Mouse (Mus musculus): ENCODE measurements around the gene Btrc.
A peak's percentile ranks its signal among the peaks of the same experiment; 100 is the strongest.

Btrc gene

DNA sequence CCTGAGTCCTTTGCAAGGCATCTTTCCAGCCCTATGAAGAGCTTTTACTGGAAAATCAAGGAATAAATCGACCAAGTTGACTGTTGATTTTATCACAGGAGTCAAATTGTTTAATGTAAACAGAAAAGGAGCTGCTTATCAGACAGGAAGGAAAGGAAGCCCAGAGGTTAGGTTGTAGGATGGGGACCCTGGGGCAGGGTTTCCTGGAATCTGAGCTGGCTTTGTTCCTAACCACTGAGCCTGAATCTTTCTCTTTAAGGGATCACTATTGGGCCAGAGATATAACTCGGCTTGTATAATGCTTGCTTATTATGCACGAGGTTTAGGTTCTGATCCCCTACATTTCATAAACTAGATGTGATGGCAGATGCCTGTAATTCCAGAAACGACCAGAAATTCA, 64.6 kb downstream of the Btrc start:
- no peak for DNase-seq (ENCODE audit: extremely low read depth, low read depth)

DNA sequence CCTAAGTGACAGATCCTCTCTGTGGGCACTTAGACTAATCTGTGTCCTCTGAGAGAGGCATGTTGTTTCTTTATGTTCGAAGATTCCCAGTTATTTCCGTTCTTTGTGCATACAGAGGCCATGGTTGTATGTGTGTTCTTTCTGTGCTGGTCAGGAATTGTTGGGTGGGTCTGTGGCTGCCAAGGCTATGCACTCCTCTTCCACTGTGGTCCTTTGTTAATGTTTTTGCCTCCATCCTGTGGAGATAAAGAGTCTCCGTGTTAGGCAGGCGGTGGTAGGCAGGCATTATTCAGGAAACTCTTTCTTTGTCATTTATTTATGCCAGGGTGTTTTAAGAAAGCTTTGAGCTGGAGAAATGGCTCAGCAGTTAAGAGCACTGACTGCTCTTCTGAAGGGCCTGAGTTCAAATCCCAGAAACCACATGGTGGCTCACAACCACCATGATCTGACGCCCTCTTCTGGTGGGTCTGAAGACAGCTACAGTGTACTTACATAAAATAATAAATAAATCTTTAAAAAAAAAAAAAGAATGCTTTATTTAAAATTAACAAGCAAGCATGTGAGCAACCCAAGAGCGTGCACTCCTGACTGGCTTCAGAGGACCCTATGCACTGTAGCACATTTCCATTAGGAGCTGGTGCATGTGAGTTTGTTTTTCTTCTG, 67.6 kb downstream of the Btrc start:
- DNase-seq (ENCODE audit: extremely low read depth, low read depth): no peak

- DNase-seq (ENCODE audit: extremely low read depth, low read depth): no peak
Observed at GRCm38 (mm10) chr19:45432351-45432750, 68.8 kb downstream of the Btrc start.

GRCm38 (mm10) chr19:45436019-45436418, 72.5 kb downstream of the Btrc start:
- peak; percentile 56 for DNase-seq (ENCODE audit: extremely low read depth, low read depth)

DNA sequence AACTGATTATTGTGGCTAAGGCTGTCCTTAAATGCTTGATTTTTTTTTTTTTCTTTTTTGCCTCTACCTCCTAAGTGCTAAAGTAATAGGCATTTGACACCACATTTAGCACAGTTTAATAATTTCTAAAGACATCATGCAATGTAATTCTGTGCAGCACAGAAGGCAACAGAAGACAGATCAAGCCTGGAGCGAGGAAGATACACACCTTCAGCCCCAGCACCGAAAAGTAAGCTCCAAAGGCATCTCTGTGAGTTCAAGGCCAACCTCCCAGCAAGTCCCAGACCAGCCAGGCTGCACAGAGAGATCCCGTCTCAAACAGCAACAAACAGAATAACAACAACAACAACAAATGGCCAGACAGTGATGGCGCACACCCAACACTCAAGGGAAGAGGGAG, 73.6 kb downstream of the Btrc start:
- DNase-seq (ENCODE audit: extremely low read depth, low read depth): no peak

DNA sequence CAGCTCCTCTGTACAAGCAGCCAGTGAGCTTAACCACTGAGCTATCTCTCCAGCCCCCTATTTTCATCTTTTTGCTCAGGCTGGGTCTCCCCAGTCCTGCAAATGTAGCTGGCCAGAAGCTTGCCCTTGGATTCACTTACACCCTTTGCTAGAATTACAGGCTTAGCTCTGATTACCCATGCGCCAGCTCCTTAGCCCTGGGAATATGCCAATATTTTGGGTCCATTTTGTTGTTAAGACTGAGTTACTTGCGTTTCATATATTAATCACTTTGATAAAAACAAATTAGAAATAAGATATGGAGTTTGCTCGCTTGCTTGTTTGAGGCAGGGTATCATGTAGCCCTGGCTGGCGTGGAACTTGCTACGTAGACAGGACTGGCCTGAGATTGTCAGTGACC, 74.7 kb downstream of the Btrc start:
- no peak for DNase-seq (ENCODE audit: extremely low read depth, low read depth)

DNA sequence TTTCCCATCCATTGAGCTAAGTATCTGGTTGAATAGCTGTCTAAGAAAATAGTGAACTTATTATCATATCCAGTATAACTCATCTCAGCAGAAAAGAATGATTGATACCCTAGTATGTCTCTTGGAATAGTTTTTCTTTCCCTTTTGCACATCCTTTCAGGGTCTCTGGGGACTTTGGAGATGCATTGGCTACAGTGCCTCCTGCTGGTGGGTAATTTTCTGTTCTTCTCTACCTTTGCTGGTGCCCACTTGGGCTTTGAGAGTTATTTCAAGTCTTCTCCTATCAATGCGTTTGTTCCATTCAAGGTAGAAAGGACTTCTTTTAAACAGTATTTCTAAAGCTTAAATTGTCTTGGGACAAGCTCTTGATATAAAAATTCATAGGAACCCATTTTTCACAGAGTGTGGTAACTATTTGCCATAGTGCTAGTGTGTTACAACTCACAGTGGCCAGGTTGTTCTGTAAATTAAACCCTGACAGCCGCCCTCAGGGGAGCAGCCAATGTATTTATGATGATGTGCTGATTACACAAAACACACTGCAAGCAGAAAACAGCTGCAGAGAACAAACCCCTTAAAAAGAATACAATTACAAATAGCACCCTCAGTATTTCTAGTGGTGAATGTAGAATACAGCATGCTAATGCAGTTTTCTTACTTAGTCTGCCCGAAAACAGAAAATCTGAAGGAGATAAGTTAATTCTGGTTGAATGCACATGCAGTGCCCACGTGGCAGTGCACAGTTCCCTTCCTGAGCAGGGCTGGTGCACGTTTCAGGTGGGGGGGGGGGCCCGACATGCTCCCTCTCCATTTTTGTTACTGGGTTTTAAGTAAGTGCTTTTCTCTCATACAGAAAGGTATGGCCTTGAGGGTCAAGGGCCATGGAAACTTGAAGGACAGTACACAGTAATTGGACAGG, 75.7 kb downstream of the Btrc start:
- DNase-seq (ENCODE audit: extremely low read depth, low read depth): no peak

DNA sequence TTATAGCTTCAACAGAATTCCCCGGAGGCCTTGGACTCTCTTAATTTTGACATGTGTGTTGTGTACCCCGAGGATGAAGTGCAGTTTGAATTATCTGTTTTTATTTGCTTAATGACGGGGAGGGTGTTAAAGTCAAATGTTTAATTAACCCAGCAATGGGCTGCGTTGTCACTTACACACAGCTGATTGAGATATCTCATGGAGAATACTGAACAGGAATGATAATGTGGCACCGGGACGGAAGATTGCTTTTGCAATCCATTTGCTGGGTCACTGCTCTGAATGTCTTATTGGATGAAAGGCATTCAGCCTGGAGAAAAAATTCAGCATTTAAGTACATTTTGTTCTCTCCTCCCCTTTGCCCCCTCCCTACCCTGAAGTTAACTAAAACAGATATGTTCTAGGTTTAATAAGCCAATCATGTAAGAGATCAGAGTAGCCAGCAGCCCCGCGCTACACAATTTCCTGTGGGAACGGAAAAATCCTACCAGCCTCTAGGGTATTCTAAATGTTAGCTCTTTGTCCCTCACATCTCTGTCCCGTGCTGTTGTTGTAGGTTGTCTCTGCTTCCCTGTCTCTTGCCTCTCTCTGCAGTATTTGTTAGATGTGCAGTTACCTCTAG, 77.1 kb downstream of the Btrc start:
- DNase-seq (ENCODE audit: extremely low read depth, low read depth): no peak

- no peak for DNase-seq (ENCODE audit: extremely low read depth, low read depth)
Observed at GRCm38 (mm10) chr19:45441717-45442116, 78.2 kb downstream of the Btrc start.

- peak; percentile 71 for DNase-seq (ENCODE audit: extremely low read depth, low read depth)
Observed at GRCm38 (mm10) chr19:45445253-45445933, 81.9 kb downstream of the Btrc start.

DNA sequence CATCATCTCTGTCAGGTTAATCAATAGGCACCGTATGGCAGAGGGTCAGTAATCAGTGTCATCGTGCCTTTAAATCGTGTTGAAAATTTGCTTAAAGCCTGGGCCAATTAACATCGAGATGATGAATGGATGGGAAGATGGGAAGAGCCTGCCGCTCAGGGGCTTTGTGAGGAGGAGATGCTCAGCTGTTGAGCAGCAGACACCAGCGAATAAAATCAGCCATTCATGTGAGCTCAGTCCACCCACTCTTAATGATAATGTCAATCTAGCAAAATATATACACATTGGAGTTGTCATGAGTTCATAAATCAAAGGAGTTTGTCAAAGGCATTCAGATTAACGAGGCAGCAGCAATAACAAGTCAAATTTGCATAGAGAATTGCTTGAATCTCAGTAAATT, 83.1 kb downstream of the Btrc start:
- DNase-seq (ENCODE audit: extremely low read depth, low read depth): no peak

DNA sequence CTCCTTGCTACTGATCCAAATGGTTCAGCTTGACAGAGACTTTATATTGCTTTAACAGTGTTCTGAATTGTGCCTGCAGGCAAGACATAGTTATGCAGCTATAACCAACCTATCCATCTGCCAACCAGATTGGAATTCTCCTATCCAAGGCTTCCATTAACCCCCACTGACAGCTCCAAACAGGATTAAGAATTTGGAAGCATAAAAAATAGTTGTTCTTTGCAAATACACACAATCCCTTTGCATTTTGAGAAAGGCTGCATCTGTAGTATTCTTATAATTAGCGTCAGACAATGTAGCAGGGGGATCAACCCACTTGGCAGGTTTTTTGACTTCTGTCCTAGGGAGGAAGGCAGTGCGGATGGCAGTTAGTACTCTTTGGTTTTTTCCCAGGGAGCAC, 83.7 kb downstream of the Btrc start:
- no peak for DNase-seq (ENCODE audit: extremely low read depth, low read depth)

- DNase-seq (ENCODE audit: extremely low read depth, low read depth): no peak
Observed at GRCm38 (mm10) chr19:45447886-45448285, 84.4 kb downstream of the Btrc start.

- DNase-seq (ENCODE audit: extremely low read depth, low read depth): no peak
Observed at GRCm38 (mm10) chr19:45454391-45454790, 90.9 kb downstream of the Btrc start.

- DNase-seq (ENCODE audit: extremely low read depth, low read depth): no peak
Observed at GRCm38 (mm10) chr19:45456896-45457295, 93.4 kb downstream of the Btrc start.

- DNase-seq (ENCODE audit: extremely low read depth, low read depth): peak; percentile 15
Observed at GRCm38 (mm10) chr19:45458702-45459101, 95.2 kb downstream of the Btrc start.

DNA sequence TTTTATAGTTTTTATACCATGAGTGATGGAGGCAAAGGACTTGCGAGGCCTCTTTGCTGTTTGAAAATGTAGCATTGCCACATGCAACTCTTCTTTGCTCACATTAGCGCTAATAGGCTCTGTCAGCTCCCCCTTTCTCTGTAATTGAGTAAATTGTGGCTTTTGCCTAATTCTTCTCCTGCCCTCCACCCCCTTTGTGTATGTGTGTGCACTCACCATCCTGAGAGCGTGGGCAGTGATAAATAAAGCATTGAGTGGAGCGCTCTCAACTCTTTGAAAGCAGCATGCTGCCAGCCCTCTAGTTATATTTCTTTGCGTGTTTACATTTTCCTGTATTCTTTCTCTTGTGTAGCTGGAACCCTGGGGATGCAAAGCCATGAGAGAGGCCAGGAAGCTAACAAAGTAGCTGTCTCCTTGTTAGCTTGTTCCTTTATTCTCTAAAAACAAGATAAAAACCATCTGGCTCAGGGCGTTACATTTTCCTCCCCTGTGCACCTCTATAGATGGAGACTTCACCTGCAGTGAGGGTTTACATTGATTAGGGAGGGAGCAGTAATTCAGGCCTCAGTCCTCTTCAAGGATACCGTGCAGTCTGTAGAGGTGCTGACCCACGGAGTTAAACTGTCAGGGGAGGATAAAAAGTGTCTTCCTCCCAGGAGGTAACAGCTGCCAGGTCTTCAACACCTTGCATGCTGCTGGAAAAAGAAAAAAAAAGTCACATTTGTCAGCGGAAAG, 96.6 kb downstream of the Btrc start:
- no peak for DNase-seq (ENCODE audit: extremely low read depth, low read depth)

GRCm38 (mm10) chr19:45460749-45461736, 97.5 kb downstream of the Btrc start:
- peak; percentile 43 for DNase-seq (ENCODE audit: extremely low read depth, low read depth)

- no peak for DNase-seq (ENCODE audit: extremely low read depth, low read depth)
Observed at GRCm38 (mm10) chr19:45469760-45470159, 106.2 kb downstream of the Btrc start.
